Mouse (Mus musculus): Measurements from ENCODE around the gene Prrg2.
"Not testable (repeated sequence)": the region's sequence is repeated elsewhere in the genome, so short reads cannot be mapped to it uniquely, and the experiment has no call there.

Prrg2 gene

DNA sequence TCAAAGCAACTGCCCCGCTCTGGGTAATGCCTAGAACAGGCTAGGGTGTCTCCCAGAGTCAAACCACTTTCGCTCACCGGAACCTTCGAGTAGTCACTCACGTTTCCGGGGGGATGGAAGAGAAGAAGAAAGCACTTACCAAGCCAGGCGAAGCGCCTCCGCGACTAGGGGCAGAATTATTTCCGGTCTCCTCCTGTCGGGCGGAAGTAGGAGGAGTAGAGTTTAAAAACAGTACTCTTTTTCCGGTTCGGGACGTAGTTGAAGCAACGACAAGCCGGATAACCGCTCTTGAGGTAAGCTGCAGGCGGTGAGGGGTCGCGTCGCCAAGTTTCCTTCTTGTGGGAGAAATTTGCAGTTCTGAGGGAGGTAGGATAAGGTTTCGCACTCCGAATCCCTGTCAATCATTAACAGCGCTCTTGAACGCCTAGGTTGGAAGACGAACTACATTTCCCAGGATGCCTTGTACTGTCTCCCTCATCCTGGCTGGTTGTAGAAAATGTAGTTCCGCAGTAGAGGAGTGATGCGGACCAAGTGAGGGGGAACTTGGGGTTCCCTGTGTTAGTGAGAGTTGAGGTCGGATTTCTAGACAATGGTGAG, at the start of gene Prrg2, which contains the start of gene Nosip:
Prrg2 (minus strand) TSS at position 439 of the 597 bp plus-strand sequence.
Nosip (plus strand) TSS at position 191 of the 597 bp plus-strand sequence.
- peak; percentile 91 for DNase-seq (ENCODE audit: low spot score)

DNA sequence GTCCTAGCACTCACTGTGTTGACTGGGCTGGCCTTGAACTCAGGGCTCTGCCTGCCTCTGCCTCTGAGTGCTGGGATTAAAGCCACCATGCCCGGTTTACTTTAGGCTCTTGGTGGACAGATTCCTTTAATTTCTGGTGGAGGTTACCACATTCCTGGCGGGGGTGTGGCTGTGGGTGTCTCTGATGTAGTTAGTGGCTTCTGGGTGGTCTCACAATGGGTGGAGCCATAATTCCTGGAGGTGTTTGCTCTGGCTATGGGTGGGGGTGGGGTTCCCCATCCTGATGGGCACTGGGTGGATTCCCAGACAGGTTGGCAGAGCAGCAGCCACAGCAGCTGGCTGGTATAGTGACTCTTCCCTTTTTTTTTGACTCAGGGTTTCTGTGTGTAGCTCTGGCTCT, 49.5 kb upstream of the Prrg2 start:
- no peak for DNase-seq (ENCODE audit: low spot score)

GRCm38 (mm10) chr7:45110089-45110488, 47.6 kb upstream of the Prrg2 start:
- not testable (repeated sequence) for DNase-seq (ENCODE audit: low spot score)

DNA sequence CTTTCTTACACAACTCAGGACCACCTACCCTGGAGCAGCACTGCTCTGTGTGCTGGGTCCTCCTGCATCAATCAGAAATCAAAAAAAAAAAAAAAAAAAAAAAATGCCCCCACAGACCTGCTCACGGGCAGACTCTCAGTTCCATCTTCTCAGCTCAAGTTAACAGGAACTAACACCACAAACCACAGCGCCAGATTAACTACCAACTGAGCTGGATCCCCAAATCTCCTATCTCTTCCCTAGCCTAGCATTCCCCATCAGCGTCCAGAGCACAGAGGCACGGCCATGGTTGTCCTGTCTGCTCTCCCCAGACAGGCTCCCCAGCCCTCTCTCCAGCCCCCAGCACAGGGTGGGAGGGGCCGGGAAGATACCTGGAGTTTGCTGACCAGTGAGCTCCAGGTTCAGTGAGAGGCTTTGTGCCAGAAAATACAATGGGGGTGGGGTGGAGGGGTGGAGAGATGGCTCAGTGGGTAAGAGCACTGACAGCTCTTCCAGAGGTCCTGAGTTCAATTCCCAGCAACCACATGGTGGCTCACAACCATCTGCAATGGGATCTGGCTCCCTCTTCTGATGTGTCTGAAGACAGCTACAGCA, 44.7 kb upstream of the Prrg2 start:
- no peak for DNase-seq (ENCODE audit: low spot score)

- no peak for DNase-seq (ENCODE audit: low spot score)
Measured at GRCm38 (mm10) chr7:45106441-45106840, 44.0 kb upstream of the Prrg2 start.

DNA sequence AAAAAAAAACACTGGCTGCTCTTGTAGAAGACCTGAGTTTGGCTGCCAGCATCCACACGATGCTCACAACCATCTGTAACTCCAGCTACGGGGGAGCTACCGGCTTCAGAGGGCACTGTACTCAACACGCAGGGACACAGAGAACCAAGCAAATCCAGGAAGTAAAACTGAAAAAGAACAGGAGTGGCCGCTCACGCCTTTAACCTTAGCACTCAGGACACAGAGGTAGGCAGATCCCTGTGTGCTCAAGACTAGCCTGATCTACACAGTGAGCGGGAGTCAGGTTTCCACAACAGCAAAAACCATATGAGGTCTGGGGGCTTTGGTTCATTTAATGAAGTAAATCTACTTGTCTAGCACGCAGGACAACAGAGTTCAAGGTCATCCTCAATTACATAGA, 43.0 kb upstream of the Prrg2 start:
- no peak for DNase-seq (ENCODE audit: low spot score)

DNA sequence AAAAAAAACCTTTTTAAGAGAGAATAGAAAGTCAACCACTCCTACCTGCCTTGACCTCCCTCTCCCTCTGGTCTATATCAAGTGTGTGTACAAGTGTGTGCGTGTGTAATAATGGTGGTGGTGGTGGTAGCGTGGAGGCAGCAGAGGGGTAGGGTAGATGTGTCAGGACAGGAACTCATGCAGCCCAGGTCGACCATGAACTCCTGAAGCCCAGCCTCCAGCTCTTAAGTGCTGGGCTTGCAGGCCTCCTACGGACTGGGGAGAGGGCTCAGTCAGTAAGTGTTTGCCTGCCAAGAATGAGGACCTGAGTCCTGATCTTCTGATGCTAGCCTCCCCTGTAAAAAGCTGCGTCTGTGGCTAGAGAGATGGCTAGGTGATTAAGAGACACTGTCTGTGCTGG, 42.5 kb upstream of the Prrg2 start:
- DNase-seq (ENCODE audit: low spot score) = no peak

DNA sequence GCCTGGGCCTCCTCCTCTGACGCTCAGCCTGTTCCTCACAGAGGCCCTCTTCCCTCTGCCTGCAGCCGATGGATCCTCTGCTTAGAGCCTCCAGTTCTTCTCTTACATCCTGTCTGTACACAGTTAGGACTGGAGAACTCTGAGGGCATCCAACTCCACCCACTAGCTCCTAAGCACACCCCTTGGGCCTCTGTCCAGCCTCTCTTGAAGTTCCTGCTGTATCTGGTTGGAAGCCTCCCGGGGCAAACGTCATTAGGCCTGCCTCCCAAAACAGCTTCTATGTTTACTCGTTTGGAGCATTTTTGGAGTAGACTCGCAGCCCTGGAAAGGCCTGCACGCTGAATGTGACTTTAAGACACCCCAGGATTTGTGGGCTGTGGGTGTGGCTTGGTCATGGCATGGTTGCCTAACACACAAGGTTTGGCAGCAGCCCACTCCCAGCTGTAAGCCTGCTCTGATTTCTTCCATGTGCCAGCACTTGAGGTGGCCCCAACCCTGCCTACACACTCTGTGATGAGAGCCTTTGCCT, 41.2 kb upstream of the Prrg2 start, which contains the start of gene Fcgrt:
Fcgrt (minus strand) TSS at position 200 of the 529 bp plus-strand sequence.
- DNase-seq (ENCODE audit: low spot score) = peak; percentile 87

DNA sequence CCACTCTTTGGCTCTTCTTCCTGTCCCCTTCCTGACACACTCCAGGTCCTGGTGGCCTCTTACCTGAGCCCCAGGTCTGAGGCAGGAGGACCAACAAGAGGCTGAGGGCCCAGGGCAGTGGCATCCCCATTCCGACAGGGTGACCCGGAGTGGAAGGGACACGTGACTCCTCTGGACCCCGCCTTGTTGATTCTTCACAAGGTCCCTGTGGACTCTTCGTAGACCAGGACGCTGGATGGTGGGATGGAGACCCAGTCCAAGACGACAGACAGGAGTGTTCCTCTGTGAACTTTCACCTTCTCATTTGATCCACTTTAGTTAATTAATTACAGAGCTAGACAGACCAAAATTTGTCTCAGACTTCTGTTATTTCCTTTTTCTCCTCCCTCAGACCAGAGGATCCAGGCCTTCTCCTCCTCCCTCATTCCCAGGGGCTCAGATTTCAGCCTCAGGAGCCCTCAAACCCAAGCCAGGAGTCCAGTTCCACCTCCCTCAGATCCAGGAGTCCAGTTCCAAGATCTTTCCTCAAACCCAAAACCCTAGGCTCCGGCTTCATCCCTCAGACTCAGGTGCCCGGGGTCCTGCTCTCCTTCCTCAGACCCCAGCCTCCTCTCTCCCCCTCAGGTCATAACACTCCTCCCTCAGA, 40.6 kb upstream of the Prrg2 start:
- DNase-seq (ENCODE audit: low spot score) = no peak

GRCm38 (mm10) chr7:45102441-45102840, 40.0 kb upstream of the Prrg2 start:
- DNase-seq (ENCODE audit: low spot score) = no peak

DNA sequence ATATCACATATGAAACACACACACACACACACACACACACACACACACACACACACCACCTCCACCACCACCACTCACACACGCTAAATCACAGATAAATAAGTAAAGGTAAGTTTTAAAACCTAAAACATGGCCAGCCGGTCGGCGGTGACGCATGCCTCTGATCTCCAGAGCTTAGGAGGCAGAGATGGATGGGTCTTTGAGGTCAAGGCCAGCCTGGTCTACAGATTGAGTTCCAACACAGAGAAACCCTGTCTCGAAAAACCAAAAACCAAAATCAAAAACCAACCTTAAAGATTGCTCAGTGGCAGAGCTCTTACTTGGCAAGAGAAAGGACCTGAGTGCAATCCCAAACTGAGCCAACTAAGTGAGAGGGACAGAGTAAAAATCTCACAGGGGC, 37.6 kb upstream of the Prrg2 start:
- no peak for DNase-seq (ENCODE audit: low spot score)

GRCm38 (mm10) chr7:45098541-45099240, 36.2 kb upstream of the Prrg2 start:
- peak; percentile 67 for DNase-seq (ENCODE audit: low spot score)

DNA sequence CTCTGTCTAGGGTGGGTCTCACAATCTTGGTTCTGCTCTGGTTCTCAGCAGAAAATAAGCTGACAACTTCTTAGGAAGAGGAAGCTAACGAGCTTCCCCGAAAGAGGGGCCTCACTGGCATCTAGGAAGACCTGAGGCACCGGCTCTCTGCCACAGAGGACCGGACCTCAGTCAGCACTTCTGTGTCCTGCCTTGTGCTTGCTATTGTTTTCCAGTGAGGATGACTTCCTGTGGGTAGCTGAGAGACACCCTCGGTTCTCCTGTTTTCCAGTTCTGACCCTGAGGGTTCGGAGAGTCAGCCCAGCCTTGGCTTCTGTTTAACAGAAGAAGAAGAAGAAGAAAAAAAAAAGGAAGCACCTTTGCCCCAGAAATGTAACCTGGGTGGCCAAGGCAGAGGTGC, 35.0 kb upstream of the Prrg2 start:
- DNase-seq (ENCODE audit: low spot score) = no peak

- not testable (repeated sequence) for DNase-seq (ENCODE audit: low spot score)
Measured at GRCm38 (mm10) chr7:45095965-45096364, 33.5 kb upstream of the Prrg2 start.

- no peak for DNase-seq (ENCODE audit: low spot score)
Measured at GRCm38 (mm10) chr7:45095367-45095766, 32.9 kb upstream of the Prrg2 start.

- no peak for DNase-seq (ENCODE audit: low spot score)
Measured at GRCm38 (mm10) chr7:45094121-45094520, 31.6 kb upstream of the Prrg2 start.

GRCm38 (mm10) chr7:45093516-45093905, 31.0 kb upstream of the Prrg2 start:
- no peak for DNase-seq (ENCODE audit: low spot score)

- no peak for DNase-seq (ENCODE audit: low spot score)
Measured at GRCm38 (mm10) chr7:45092828-45093515, 30.5 kb upstream of the Prrg2 start.

GRCm38 (mm10) chr7:45092048-45092447, 29.6 kb upstream of the Prrg2 start, which contains the start of gene Rcn3:
Rcn3 (minus strand) TSS chr7:45092221.
- DNase-seq (ENCODE audit: low spot score) = peak; percentile 94

DNA sequence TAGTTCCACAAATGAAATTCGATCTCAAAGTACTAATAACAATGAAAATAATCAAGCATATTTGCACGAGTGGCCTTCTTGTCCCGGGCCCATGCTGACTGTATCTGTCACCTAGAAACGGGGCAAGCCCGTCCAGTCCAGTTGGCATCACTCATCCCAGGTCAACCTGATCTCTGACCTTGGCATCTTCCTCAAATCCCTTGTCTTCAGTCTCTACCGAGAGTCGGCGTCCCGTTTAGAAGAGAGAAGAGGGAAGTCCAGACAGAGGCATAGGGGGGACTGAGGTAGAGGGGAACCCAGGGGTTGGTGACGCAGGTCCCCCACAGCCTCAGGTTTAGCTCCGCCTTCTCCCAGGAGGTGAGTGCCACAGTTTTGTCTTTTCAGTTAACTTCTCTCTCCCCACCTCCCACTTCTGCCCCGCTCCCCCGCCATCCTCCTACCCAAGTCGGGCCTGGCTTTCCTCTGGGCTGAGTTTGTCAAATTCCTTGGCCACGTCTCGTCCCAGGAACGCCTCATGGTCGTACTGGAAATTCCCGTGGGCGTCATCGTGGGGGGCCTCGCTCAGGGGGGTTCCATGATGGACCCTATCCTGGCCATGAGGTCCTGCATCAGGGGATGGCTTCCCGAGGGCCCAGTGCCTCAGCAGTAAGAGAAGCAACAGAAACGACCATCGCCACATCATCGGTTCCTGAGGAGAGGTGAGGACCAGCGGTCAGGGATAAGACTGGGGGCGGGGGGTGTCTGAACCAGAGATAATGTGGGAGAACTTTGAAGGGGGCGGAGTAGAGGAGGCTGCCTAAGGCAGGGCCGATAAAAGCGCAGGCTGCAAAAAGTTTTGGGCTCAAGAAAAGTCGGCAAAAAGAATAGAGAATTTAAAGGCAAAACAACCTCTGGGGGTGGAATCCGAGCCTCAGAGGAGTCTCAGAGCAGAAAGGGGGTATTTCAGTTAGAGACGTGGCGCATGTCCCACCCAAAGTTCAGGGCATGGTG, 28.8 kb upstream of the Prrg2 start:
- peak; percentile 75 for DNase-seq (ENCODE audit: low spot score)

All from testis, postnatal 10 days (tissue).